Mouse (Mus musculus): ENCODE results near the gene Shank2. TPM values are rescaled to one million over a fixed set of nuclear protein-coding genes. Genes with fewer than 3 reads are reported as not detected.

Gene Shank2
- polyA plus RNA-seq, 3 experiments from 2014 or later, result not detected

DNA sequence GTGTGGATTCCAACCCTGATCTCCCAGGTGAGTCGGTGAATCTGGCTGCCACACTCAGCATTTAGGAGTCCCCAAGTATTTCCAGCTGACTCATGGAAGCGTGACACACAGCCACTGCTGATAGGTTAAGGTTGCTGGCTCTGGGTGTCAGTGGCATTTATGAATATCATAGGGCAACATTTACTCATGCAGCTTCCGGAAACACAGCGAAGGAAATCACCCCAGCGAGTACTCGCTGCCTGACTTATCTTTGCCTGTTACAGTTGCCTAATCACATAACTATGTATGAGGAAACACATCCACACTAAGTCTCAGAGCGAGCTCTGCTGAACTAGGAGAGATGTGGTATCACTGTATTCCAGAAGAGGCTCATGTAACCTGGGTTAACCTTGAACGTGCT lies 231.8 kb downstream of the Shank2 start:
- ATAC-seq, result no peak

DNA sequence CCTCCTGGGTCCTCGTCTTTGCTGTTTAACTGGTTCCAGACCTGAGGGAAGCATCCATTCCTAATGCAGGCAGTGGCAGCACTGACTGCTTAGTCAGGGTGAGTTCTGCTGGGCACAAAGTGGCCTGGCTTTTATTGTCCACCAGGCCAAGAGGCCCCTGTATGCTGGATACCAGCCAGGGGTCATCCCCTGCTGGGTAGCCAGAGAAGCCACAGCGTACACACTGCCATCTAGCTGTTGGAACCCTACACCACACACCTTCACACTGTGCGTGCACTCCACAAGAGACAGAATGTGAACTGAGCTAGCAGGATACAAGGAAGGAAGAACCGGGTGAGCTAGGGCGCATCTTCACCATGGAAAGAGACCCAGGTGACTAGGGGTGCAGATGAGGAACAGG lies 233.1 kb downstream of the Shank2 start:
- ATAC-seq, result no peak

DNA sequence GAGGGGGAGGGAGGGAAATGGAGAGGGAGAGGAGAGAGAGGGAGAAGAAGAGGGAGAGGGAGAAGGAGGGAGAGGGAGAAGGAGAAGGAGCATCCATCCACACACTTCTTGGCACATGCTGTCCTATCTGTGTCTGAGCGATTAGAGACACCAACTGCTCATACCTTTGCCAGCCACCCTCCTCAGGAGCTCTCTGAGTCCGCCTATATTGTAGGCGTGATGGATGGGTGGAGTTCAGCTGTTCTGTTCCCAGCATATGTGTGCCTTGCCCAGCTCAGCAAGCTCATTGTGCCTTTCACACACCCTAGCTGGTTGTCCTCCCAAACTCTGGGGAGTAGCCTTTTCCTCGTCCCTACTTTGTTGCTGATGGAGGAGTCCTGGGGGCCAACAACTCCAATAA lies 233.8 kb downstream of the Shank2 start:
- no peak for ATAC-seq

DNA sequence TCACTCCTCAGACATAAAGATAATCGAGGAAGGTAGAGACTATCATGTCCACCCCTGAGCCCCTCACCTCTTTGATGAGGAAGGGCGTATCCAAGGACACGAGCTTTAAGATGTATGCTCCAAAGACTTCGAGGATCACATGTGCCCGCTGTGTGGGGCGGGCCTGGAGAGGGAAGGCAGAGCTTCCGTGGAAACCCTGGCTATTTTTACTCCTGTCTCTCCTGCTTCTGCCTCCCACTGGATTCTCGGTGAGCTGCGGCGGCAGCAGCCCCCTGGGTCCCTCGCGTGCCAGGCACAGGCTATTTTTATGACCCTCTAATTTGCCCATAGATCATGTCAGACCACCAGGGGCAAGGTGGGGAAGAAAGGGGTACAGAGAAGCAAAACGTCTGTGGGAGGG lies 235.1 kb downstream of the Shank2 start:
- no peak for ATAC-seq

DNA sequence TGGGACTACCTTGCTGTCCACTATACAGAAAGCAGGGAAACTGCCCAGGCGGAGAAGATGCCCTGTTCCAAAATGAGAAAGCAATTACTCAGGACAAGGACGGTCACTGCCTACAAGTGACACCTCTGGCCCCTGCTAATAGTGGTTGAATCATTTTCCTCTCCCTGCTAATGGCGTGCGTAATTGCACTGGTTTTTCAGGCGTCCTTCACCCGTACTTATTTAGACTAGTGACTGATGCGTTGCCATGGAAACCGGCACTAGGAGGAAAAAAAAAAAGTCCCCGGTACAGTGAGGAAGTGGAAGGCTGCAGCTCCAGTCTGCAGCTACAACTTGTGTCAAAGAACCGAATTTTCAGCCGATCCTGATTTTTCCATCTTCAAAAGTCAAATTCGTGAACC lies 236.7 kb downstream of the Shank2 start:
- no peak for ATAC-seq

DNA sequence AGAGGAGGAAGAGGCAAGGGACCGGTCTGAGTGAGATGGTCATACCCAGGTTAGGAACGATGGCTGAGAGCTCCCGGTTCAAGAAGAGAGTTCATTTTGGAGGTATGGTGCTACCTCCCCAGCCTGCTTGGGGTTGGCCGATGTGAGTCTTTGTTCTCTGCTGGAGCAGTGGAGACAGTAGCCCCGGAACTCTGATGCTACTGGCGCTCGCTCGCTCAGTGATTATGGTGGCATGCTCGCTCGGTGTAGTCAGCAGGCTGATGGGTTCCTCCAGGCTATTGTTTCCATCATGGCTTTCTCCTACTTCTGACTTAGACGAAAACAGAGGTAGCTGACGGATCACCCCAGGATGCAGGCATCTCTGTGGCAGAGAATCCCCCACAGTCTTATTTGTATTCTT lies 237.3 kb downstream of the Shank2 start:
- ATAC-seq, result no peak

DNA sequence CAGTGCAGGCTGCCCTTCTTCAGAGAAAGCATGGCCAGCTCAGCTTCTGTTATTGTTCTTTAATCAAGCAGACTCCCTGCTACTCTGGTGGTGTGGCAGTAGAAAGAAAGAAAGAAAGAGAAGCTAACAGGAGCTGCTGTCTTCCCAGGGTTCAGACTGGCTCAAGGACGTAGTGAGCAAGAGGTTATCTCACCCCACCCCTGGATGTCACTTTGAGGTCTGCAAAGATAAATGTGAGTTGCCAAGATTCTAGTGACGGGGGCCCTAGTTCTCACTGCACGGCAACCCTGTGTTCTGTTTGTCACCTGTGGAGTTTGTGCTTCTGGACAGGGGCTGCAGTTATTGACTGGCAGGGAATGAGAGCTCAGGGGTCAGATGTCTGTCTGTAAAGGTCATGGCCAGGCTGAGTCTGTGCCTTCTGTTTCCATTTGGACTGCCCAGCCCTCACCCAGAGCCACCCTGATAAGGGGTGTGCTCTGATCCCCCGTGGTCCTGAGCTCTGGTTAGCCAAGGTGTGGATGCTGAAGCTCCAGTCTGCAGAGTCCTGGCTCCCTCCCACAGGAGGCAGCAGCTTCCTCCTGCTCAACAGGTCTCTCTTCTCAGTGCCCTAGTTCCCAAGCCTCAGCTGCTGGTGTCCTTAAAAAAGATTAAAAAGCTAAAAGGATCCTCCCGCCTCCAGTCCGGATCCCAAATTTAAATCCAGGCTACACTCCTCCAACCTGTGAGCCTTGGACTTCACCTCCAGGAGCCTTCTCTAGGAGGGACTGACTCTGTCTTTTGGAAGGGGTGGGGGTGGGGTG lies 238.0 kb downstream of the Shank2 start:
- ATAC-seq, result no peak

DNA sequence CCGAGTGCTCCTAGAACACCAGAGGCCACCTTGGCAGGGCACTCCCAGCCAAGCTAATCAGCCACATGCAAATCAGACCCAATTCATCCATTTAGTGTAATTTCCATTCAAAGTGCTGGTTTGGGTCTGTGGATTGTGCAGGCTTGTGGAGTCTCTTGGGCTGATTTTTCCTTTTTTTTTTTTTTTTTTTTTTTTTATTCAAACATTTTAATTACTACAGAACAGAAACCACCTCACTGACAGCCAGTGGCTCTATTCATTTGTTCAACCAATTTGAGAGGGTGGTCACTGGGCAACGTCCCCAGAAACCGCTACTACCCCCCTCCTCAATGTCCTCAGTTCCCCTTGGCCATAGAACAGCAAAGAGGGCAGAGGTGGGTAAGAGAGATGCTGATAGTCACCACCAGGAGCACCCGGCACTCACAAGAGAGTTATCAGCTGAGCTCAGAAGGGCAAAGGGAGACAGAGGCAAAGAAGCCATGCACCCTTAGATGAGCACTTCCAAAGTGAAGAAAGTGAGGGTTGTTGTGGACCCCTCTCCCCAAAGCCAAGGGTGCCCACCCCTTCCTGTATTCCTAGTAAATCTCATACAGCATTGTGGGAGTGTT lies 239.1 kb downstream of the Shank2 start:
- ATAC-seq, result no peak

DNA sequence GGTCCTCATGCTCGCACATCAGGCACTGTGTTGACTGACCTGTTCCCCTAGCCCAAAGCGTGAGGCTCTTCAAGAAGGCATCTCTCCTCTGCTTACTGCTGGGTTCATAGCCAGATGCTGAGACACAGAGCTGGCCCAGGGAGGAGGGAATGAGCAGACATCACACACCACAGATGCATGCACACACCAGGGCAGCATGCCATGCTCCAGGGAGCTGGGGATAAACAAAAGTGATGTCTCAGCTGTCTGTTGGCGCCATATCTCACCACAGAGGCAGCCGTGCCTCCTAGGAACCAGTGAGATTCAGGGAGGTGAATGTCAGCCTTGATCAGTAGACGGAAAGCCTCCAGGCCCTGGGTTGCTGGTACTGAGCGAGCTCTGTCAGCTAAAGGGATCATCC lies 242.5 kb downstream of the Shank2 start:
- no peak for ATAC-seq

DNA sequence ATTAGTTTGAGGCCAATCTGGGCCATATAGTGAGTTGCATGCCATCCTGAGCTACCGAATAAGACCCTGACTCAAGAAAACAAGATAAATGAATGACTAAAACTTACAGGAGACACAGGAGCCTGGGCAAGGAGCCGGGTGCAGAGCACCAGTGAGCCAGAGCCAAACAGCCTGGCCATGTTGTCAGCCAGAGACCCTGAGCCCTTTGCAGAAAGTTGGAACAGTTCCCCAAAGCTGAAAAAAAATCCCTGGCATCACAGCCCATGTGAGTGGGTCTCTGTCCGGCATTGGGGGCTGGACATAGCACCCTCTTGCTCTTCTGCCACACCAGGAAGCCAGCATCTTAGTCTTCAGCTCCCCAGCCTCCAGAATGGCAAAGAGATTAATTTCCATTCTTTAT lies 244.5 kb downstream of the Shank2 start:
- ATAC-seq, result no peak

DNA sequence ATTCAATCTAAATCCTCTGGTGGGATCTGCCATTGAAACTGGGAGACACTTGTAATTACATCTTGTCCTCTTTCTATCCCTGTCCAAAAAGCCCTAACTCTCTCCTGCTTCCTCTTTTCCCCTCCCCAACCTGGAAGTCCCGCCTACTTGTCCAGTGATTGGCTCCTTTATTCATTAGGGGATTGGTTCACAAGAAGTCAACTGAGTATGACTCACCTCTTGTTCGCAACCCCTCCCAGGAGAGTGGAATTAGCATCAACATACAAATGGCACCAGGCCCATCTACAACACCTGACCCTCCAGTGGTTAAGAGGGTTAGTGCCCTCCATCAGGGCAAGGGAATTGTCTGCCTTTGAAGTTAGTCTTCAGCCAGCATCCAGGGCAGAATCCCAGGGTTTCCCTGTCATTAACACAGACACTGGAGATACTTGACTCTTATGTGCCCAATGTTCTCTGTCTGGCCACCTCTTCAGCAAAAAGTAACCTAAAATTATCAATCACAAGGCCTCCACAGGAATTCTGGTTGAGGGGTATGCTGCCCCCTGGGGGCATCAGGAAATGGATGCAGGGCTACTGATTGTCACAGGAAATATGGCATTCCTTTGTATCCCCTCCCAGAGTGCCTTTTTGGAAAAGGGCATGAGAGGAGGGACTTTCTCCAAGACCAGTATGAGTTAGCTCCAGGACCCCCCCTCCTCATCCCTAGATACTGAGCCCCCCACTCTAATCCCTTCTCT lies 247.1 kb downstream of the Shank2 start:
- no peak for ATAC-seq

DNA sequence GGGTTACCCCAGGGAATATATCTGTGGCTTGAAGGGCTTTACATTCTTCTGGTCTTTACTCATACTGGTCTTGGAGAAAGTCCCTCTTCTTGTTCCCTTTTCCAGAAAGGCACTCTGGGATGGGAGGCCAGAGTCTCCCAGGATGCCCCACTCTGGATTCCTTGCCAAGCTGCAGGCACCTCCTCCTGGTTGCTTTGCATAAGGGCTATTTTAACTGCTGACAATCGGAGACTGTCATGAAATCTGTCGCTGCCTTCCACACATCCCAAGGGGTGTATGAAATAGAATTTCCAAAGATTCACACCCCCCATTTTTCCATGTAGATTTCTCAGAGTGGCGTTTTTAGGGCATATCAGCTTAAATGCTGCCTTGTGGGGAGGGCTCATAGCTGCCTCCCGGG lies 249.1 kb downstream of the Shank2 start:
- no peak for ATAC-seq

DNA sequence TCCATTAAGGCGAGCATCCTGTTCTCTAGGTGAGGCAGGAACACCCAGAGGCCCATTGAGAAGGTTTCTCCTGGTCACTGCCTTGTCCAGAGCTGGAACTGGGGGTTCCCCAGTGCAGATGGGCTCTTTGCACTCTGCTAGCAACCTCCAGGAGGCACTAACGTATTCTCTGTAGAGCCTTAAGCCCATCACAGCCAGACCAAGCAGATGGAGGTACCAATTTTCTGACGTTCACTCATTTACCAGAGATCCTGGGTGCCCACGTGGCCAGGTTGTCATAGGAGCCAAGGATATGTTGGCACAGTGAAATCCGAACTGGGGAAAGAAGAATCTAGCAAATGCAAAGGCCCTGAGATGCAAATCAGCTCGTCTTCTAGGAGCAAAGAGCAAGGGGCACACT lies 249.5 kb downstream of the Shank2 start:
- ATAC-seq, result no peak

DNA sequence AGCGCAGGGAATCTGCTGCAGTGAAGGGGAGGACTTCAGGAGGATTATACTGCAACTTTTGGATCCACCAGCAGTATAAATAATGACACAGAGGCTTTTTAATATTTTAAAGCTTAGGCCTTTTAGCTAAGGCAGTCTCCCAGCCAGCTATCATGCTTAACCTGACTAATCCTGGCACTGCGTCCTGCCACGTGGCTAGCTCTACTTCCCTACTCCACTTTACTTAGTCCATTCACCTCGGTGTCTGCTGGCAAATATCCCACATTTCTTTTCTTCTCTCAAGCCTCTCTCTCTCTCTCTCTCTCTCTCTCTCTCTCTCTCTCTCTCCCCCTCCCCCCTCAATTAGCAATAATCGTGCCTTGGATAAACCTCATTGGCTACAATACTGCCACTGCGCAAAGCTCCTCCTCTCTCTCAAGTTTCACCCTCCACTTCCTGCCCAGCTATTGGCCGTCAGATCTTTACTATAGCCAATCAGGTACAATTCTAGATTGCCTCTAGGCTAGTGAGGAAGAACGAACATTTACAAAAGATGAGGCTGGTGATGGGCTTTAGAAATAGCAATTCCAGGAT lies 253.0 kb downstream of the Shank2 start:
- no peak for ATAC-seq

DNA sequence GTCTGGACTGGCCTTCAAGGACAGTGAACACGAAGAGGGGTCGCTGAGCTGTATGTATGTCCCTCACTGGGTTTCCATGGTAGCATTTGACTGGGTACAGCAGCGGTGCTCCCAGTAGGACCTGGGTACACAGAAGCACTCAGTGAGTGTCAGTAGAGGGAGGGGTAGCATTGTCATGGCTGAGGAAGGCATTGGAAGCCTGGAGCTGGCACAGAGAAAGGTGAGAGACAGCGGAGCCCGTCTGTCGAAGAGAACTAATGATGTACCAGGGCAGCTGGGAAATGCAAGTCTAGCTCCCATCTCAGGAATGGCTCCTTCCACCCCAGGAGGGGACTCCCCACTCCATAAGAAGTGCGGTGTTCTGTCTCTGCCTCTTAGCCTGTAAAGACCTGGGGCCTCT lies 256.1 kb downstream of the Shank2 start:
- ATAC-seq, result no peak

DNA sequence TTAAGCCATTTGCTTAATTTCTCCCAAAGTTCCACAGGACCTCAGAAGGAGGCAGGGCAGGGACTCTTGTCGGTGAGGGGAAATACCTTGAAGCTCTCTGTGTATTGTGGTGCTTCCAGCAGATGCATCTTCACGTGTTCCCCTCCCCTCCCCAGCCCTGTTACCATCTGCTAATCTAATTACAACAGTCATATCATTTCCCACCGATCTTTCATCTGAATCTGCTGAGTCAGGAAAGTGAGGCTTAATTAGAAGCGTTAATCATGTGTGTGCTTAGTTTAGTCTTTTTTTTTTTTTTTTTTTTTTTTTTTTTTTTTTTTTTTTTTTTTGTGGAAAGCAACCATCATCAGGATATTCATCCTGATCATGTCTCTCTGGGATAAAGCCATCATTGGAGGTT lies 256.6 kb downstream of the Shank2 start:
- no peak for ATAC-seq

DNA sequence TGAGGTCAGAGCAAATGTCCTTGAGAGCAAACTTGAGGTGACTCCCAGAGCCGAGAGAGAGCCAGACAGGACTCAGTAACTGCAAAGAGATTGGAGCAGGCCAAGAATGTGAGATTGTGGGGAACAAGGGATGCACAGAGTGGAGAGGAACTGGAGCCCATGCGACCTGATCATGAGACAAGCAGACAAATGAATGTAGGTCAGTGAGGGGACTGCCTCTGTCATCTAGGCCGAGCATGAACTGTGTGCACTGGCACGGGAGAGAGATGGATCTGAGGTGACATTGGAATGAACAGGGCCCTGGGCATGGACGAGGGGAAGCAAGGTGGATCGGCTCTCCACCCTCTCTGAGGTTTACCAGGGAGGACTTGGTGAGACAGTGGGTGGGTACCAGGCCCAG lies 260.9 kb downstream of the Shank2 start:
- ATAC-seq, result no peak

DNA sequence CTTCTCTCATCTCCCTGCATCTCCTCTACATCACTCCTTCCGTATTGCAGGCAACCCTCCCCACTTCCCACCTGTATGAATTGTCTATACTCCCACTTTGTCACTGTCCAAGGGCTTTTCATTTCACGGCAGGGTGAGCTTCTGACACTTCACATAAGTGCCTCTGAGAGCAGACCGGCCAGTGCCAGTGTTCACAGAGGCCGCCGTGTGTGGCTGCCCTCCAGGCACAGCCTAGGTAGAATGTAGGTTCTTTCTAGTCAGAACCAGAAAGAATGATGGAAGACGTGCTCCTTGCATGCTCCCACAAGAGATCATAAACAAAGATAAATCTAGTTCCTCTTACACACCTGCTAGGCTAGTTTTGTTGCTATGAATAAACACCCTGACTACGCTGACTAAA lies 265.0 kb downstream of the Shank2 start:
- no peak for ATAC-seq

DNA sequence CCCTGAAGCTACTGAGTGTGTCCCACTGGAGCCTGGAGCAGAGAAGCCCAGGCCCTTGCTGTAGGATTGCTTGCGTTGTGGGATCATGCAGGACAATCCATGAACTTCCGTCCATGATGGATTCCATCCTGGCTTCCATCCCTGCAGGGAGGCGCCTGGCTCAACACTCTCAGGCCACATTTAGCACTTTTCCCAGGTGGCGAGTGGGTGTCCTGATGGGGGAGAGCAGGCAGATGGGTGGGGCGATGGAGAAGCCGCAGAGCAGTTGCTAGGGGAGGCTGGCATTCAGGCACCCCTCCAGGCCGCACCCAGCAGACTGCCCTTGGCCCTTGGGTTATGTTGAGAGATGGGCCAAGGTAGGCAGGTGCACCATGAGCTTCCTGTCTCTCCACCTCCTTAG lies 266.6 kb downstream of the Shank2 start:
- ATAC-seq, result no peak

DNA sequence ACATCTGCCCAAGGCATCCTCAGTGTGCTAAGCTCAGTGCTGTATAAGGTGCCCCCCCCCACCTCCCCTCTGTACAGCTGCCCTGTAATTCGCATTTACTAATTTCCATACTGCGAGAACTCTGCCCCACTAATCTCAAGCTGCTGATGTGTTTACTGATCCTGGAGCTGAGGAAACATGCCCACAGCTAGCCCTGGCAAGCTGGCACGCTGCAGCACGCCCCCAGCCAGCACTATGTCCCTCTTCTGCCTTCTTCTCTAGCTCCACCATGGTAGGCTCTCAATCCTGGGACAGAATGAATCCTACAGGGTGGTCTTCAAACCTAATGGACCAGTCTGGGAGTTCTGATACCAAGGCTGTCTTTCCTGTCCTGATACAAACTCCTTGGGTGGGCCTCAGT lies 267.1 kb downstream of the Shank2 start:
- no peak for ATAC-seq

DNA sequence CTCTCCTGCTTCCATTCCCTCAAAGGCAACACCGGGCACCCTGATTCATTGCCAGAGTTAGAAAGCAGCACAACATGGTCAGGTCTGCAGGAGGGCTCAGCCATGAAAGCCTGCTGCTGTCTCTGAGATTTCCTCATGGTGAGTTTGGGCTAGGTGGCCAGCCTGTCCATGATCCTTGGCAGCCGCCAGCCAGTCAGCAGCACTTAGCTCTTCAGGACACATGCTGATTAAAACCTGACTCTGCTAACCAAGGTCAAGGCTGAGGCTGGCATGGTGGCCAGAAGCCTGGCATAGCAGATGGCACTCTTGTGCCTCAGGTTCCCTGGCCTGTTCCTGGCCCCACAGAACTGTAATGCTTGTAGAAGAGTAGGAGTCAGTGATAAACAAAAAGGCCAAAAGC lies 269.3 kb downstream of the Shank2 start:
- no peak for ATAC-seq

DNA sequence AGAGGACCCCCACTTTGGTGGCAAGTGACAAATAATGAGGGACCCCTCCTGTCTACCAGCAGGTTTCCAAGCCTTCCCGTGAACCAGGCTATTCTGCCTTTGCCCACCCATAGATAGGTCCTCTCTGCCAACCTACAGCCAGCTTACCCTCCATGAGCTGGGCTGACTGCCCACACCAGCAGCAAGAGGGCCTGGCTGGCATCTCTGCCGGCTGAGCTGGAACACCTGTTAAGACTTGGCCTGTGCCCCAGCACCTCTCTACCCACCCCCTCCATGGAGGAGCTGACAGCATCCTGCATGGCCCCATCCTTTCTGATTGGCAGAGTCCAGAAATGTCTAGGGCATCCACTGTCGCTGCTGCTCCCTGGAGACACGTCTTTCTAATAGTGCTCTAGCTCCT lies 277.0 kb downstream of the Shank2 start:
- ATAC-seq, result no peak

DNA sequence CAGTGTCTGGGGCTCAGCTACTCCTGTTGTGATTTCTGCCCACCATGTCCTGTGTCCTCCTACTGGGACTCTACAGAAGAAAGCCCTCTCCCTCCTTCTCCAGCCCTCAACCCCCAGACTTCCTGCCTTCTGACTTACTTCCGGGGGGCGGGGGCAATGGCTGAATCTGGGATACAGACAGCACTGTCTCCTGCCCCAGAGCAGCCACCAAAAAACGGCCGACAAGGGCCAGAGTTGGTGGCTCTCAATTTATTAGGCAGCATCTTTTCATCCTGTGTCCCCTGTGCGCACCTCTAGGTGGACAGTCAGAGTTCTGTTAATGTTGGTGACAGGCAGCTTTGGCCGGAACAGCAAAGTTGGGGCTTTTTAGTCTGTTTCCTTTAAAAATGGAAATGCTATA lies 282.0 kb downstream of the Shank2 start:
- ATAC-seq, result no peak

Data from inflammation-experienced regulatory T-cells, adult 6 months (primary cell).